Mouse (Mus musculus): ENCODE results near the gene Acot12.

The Acot12 gene

GRCm38 (mm10) chr13:91824845-91825550, 83.7 kb downstream of the Acot12 start:
- no peak for DNase-seq (ENCODE audit: low read depth in 1 of 2, low spot score in 2 of 2)

DNA sequence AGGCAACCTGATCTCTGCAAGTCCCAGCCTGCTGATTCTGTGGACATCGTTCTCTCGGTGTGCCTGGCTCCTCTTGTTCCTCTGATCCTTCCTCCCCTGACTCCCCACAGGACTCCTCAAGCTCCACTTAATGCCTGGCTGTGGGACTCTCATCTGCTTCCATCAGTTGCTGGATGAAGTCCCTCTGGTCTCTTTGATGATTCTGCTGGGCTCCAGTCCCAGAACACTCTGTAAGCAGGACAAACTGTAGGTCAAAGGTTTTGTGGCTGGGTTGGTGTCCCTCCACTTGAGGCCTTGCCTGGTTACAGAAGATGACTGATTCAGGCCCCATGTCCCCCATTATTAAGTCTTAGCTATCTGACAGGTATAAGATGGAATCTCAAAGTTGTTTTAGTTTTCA, 84.8 kb downstream of the Acot12 start:
- no peak for DNase-seq (ENCODE audit: low read depth in 1 of 2, low spot score in 2 of 2)

DNA sequence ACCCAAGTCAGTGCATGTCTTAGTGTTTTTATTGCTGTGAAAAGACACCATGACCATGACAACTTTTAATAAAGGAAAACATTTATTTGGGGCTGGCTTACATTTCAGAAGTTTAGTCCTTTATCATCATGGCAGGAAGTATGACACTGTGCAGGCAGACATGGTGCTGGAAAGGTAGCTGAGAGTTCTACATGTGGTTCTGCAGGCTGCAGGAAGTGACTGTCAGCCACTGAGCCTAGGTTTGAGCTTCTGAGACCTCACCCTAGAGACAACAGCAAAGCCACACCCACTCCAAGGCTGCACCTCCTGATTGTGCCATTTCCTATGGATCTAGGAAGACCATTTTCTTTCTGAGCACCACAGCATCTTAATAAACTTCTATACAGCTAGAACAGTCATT, 86.6 kb downstream of the Acot12 start:
- DNase-seq (ENCODE audit: low read depth in 1 of 2, low spot score in 2 of 2): no peak

All from monocyte, adult 2 months (primary cell).